Mouse (Mus musculus) hindbrain, embryonic 10.5 days (tissue): Measurements from ENCODE around the gene Ebf4. TPM values are rescaled to one million over a fixed set of nuclear protein-coding genes. Genes with fewer than 3 reads are reported as not detected.
"Not testable (repeated sequence)": the region's sequence is repeated elsewhere in the genome, so short reads cannot be mapped to it uniquely, and the experiment has no call there.

Experiments used
- DNase-seq: peaks from one replicate; pipeline ENCODE4 v3.0.0-alpha.2; 2017; ENCODE audit warnings: low spot score
- H3K27ac ChIP-seq: fragments of 300-500 bp; sonication (generic); 2 replicates; pipeline ENCODE4 v1.5.1; 2016; ENCODE audit warnings: mild to moderate bottlenecking, moderate library complexity
- H3K27me3 ChIP-seq: fragments of 300-500 bp; sonication (generic); 2 replicates; pipeline ENCODE4 v1.6.1; 2016; ENCODE audit warnings: mild to moderate bottlenecking; ENCODE audit not compliant: poor library complexity, insufficient read depth, severe bottlenecking
- H3K36me3 ChIP-seq: fragments of 300-500 bp; sonication (generic); 2 replicates; pipeline ENCODE4 v1.6.1; 2016; ENCODE audit warnings: mild to moderate bottlenecking, moderate library complexity
- H3K4me1 ChIP-seq: fragments of 300-500 bp; sonication (generic); replicated peaks from 2 replicates; pipeline ENCODE4 v1.6.1; 2016; ENCODE audit warnings: mild to moderate bottlenecking
- H3K4me3 ChIP-seq: fragments of 300-500 bp; sonication (generic); 2 replicates; pipeline ENCODE4 v1.5.1; 2016; ENCODE audit warnings: mild to moderate bottlenecking, moderate library complexity
- H3K9me3 ChIP-seq: fragments of 300-500 bp; sonication (generic); 2 replicates; pipeline ENCODE4 v1.6.1; 2016; ENCODE audit warnings: mild to moderate bottlenecking, moderate library complexity
- WGBS: fragments of 180-500 bp; shearing (Covaris S2); methylation state at CpG from one replicate; pipeline ENCODE4 v1.1.7; 2016; 5-methylcytosine and 5-hydroxymethylcytosine counted together
- polyA plus RNA-seq: library from polyadenylated mRNA; unstranded; fragments of >200 nt; fragmentation: Nextera tagmentation; extraction: Ambion mirVana; gene quantifications from 2 replicates; pipeline ENCODE4 v1.2.1, GENCODE M21; 2016

The Ebf4 gene
- polyA plus RNA-seq, 1 experiment from 2014 or later = 0.95 TPM

- H3K36me3 ChIP-seq = no peaks in the 10 kb centered on the region
- 8% methylated on average over 30 of the region's 30 CpGs for WGBS
- peak; percentile 43 for DNase-seq
- H3K27me3 ChIP-seq = peaks cover 71% of the 10 kb centered on the region
- peak overlapping the region; percentile 5; the same call in 1 of the 2 replicates for H3K27ac ChIP-seq
- no peaks in the 10 kb centered on the region for H3K9me3 ChIP-seq
- peak overlapping the region; percentile 51 for H3K4me3 ChIP-seq
- H3K4me1 ChIP-seq = peaks cover 34% of the 10 kb centered on the region
Measured at GRCm38 (mm10) chr2:130365211-130366094, 70.5 kb downstream of the Ebf4 start.

DNA sequence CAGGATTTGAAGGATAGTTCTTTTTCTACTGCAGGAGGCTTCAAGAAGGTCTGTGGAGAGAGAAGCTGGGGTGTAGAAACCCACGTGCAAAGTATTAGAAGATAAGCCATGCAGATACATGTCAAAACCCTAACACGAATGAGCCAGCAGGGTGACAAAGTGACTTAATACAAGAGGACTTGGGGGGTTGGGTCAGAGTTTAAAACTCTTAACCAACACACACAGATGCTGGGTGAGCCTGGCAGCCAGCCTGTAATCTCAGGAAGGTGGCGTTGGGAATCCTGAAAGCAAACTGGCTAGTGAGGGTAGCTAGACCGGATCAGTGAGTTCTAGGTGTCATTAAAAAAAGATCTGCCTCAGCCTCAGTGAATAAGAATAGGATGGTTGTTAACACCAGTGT lies 72.4 kb downstream of the Ebf4 start:
- H3K9me3 ChIP-seq = no peaks in the 10 kb centered on the region
- no peak overlapping the region for H3K4me3 ChIP-seq
- H3K27me3 ChIP-seq = peaks cover 52% of the 10 kb centered on the region
- H3K4me1 ChIP-seq = peaks cover 28% of the 10 kb centered on the region
- H3K27ac ChIP-seq = no peak overlapping the region
- no peaks in the 10 kb centered on the region for H3K36me3 ChIP-seq
- WGBS = 75% methylated on average over 4 of the region's 4 CpGs
- no peak for DNase-seq

- not testable (repeated sequence) for H3K4me3 ChIP-seq, H3K36me3 ChIP-seq, H3K9me3 ChIP-seq, H3K27ac ChIP-seq, DNase-seq
- peaks cover 11% of the 10 kb centered on the region; the same call in 1 of the 2 replicates for H3K27me3 ChIP-seq
- WGBS = 61% methylated on average over 1 of the region's 1 CpGs
- H3K4me1 ChIP-seq = peaks cover 12% of the 10 kb centered on the region
Measured at GRCm38 (mm10) chr2:130373026-130373425, 78.1 kb downstream of the Ebf4 start.

- 80% methylated on average over 4 of the region's 4 CpGs for WGBS
- no peaks in the 10 kb centered on the region for H3K9me3 ChIP-seq
- no peaks in the 10 kb centered on the region for H3K36me3 ChIP-seq
- H3K4me3 ChIP-seq = no peak overlapping the region
- no peak for DNase-seq
- peaks cover 8% of the 10 kb centered on the region for H3K4me1 ChIP-seq
- H3K27me3 ChIP-seq = peaks cover 4% of the 10 kb centered on the region; the same call in 1 of the 2 replicates
- no peak overlapping the region for H3K27ac ChIP-seq
Measured at GRCm38 (mm10) chr2:130374951-130375350, 80.0 kb downstream of the Ebf4 start.

- Histone ChIP-seq H3K36me3 (no peaks in the 10 kb centered on the region), H3K4me3 (no peak overlapping the region), H3K4me1 (no peaks in the 10 kb centered on the region), H3K9me3 (no peaks in the 10 kb centered on the region), H3K27ac (no peak overlapping the region), H3K27me3 (no peaks in the 10 kb centered on the region)
- 62% methylated on average over 3 of the region's 3 CpGs for WGBS
- DNase-seq = no peak
Measured at GRCm38 (mm10) chr2:130383205-130383604, 88.2 kb downstream of the Ebf4 start.

GRCm38 (mm10) chr2:130383895-130384294 lies 88.9 kb downstream of the Ebf4 start:
- Histone ChIP-seq H3K36me3 (no peaks in the 10 kb centered on the region), H3K4me3 (no peak overlapping the region), H3K27me3 (no peaks in the 10 kb centered on the region), H3K9me3 (no peaks in the 10 kb centered on the region), H3K4me1 (no peaks in the 10 kb centered on the region), H3K27ac (no peak overlapping the region)
- no peak for DNase-seq
- WGBS = 84% methylated on average over 6 of the region's 6 CpGs

DNA sequence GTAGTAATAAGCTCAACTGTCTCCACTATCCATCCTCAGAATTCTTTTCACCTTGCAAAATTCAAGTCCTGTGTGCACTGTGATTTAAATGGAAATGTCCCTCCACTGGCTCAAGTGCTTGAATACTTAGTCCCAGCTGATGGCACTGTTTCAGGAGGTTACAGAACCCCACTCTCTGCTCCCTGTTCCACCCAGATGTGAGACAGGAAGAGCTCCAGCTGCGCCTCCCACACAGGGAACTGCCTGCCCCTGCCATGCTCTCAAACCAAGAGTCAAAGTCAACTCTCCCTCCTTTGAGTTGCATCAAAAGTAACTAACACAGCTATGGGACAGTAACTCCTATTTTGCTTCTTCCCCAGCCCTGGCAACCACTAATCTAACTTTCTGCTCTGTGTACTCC lies 91.2 kb downstream of the Ebf4 start:
- Histone ChIP-seq H3K9me3 (no peaks in the 10 kb centered on the region), H3K27me3 (no peaks in the 10 kb centered on the region), H3K4me1 (no peaks in the 10 kb centered on the region), H3K27ac (no peak overlapping the region), H3K4me3 (no peak overlapping the region), H3K36me3 (peaks cover 6% of the 10 kb centered on the region; the same call in 1 of the 2 replicates)
- WGBS = 69% methylated on average over 1 of the region's 1 CpGs
- no peak for DNase-seq

DNA sequence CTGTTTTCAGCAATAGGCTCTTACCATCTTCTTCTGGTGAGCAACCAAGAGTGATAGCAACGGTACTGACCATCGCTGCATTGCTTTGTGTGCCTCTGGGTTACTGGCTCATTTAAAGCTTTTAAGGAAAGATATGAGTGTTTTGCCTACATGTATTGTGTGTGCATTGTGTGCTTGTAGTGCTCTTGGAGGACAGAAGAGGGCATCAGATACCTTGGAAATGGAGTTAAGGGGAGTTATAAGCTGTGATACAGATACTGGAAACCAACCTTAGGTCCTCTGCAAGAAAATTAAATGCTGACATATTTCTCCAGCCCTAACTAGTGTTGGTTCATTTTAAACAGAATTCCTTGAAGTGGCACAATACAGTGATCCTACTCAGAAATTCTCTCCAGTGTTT lies 93.8 kb downstream of the Ebf4 start:
- Histone ChIP-seq H3K36me3 (peaks cover 21% of the 10 kb centered on the region), H3K27me3 (no peaks in the 10 kb centered on the region), H3K9me3 (no peaks in the 10 kb centered on the region), H3K4me3 (no peak overlapping the region), H3K27ac (no peak overlapping the region), H3K4me1 (no peaks in the 10 kb centered on the region)
- 78% methylated on average over 2 of the region's 2 CpGs for WGBS
- DNase-seq = no peak

DNA sequence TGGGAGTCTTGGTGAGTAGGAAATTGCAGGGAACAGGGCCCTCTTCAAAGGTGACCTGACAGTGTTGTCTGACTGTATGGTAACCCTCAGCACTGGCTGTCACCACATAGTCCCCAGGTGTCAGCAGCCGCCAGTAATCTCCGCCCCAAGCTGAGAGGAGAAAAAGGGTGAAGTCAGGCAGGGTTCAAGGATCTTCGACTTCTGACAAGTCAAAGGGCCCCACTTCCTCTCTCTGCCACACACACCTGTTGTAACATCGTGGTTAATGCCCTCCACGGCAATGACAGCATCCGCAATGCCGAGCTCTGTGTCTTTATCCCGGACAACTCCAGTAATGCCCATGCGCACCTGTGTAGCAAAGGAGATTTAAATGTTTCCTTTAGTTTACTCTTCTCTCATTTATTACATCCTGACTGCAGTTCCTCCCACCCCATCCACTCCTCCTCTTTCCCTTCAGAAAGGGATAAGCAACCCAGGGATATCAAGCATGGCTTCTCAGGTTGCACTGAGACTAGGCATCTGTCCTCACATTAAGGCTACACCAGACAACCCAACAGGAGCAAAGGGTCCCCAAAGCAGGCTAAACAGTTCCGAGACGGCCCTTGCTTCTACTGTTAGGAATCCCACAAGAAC lies 96.1 kb downstream of the Ebf4 start:
- Histone ChIP-seq H3K36me3 (peaks cover 33% of the 10 kb centered on the region), H3K27me3 (no peaks in the 10 kb centered on the region), H3K27ac (no peak overlapping the region), H3K9me3 (no peaks in the 10 kb centered on the region), H3K4me3 (no peak overlapping the region), H3K4me1 (peaks cover 2% of the 10 kb centered on the region)
- WGBS = 87% methylated on average over 11 of the region's 11 CpGs
- no peak for DNase-seq

GRCm38 (mm10) chr2:130392836-130393235 lies 97.9 kb downstream of the Ebf4 start:
- Histone ChIP-seq H3K36me3 (peaks cover 33% of the 10 kb centered on the region), H3K4me3 (no peak overlapping the region), H3K27me3 (peaks cover 2% of the 10 kb centered on the region), H3K4me1 (peaks cover 20% of the 10 kb centered on the region), H3K27ac (no peak overlapping the region), H3K9me3 (no peaks in the 10 kb centered on the region)
- WGBS = 88% methylated on average over 3 of the region's 3 CpGs
- DNase-seq = no peak

DNA sequence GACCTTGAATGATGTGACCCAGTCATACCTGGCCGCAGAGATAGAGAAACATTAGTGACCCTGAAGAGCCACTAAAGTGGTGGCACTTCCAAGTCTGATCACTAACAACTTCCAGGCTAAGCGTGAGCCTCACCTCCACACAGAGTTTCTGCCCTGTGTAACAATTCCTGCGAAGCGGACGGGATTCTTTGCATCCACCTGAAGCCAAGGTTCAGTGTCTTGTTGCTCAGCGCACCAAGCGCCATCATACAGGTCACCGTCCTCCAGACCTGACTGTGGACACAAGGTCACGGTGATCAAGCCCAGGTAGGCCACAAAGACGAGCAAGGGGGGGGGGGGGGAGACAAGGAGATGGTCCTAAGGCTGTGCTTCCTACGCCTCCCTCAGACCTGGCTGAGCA lies 100.7 kb downstream of the Ebf4 start:
- Histone ChIP-seq H3K9me3 (no peaks in the 10 kb centered on the region), H3K36me3 (peaks cover 29% of the 10 kb centered on the region), H3K27ac (no peak overlapping the region), H3K27me3 (peaks cover 19% of the 10 kb centered on the region), H3K4me1 (peaks cover 29% of the 10 kb centered on the region), H3K4me3 (no peak overlapping the region)
- DNase-seq = no peak
- 94% methylated on average over 11 of the region's 11 CpGs for WGBS

GRCm38 (mm10) chr2:130397186-130397985 lies 102.4 kb downstream of the Ebf4 start, which contains the start of gene Cpxm1:
Cpxm1 (minus strand) TSS chr2:130397574.
- Histone ChIP-seq H3K27ac (peak within 1 kb of the TSS; percentile 90), H3K4me3 (peak within 1 kb of the TSS; percentile 70), H3K27me3 (peaks cover 19% of the 10 kb centered on the region), H3K36me3 (peaks cover 23% of the 10 kb centered on the region), H3K9me3 (no peaks in the 10 kb centered on the region), H3K4me1 (peaks cover 36% of the 10 kb centered on the region)
- DNase-seq = peak; percentile 81
- under 1% methylated on average over 51 of the region's 53 CpGs for WGBS
